Mouse (Mus musculus) liver, adult (tissue): ENCODE data around the gene Exosc9.

Experiments used
- GATA4 ChIP-seq: IDR thresholded peaks from 2 replicates; pipeline ENCODE4 v1.6.1; 2014; ENCODE audit warnings: mild to moderate bottlenecking, low read length; ENCODE audit not compliant: insufficient replicate concordance

Gene Exosc9

DNA sequence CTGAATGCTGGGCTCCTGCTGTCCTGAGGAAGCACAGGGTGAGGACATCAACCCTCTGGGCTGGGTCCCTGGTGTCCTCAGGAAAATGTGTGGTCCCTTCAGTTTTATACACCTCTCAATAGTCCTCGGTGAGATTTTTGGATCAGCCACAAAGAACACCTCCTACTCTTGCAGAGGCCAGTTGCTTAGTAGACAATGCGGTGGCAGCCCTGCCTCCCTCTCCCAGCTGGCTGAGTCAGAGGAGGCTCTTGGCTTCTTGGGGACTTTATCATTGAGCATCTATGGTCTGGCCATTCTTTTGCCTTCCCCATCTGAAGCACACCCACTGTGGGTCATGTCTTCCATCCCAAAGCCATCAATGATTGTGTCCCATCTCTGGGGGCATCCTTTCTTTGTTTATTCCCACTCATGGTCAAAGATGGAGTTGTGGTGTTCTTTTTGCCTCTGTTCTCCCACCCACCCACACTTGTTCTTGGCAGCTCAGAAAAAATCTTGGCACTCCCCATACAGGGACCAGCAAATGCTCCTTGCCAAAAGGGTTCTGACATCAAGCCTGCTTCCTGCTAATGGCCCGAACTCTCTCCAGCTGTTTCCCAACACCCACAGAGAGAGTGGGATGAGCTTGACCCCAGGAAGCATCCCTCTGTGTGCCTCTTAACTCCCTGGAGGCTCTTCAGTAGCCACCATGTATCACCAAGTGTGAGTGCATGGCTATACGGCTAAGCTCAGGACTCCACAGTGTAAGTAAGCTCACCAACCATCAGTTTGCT is 14.5 kb upstream of the Exosc9 start:
- TF ChIP-seq GATA4 = no peak

DNA sequence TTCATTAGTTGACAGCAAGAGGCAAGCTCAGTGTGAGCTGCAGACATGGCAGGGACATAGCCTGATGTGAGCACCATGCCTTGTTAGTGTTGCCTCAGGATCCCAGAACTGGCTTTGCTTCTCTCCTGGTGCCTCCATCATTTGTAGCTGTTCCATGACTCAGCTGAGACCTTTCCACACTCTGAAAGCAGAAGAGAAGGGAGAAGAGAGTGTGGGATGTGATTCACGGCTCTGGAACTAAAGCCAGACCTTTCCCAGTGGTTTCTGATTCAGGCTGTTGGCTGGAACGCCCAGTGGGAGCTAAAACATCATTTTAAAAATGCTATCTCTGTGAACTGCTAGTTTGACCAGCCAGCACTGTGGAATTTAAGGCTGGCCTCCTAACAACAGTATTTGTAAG is 11.7 kb upstream of the Exosc9 start:
- TF ChIP-seq GATA4 = no peak

DNA sequence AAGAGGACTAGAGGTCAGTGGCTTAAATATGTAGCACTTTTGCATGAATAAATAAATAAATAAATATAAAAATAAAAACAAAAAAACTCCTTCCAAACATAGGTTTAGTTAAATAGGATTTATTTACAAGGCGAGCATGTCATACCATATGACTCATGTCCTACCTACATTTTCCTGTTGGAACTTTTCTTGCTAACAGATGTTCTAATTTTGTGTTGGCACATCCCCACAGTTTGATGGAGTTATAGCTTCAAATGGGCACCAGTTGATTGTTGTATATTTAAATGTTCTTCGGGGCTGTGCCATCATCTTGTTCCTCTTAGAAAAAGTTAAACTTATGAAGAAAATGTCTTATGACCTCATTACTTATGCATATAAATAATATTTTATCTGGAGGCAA is 11.0 kb upstream of the Exosc9 start:
- TF ChIP-seq GATA4 = no peak

DNA sequence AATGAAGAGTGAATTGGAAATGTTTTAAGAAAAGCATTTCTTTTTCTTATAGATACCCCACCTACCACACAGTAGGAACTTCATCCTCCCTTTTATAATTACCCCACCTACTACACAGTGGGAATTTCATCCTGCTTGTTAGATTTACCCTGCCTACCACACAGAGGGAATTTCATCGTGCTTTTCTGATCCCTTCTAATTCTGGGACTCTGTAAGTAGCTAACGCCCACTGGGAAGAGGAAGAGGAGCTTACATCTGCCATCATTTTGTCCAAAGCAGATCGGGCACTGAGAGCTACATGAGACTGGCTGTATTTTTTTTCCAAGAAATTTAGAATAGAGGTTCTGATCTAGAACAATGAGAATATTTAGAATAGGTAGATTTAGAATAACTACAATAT is 7.4 kb upstream of the Exosc9 start:
- no peak for TF ChIP-seq GATA4

DNA sequence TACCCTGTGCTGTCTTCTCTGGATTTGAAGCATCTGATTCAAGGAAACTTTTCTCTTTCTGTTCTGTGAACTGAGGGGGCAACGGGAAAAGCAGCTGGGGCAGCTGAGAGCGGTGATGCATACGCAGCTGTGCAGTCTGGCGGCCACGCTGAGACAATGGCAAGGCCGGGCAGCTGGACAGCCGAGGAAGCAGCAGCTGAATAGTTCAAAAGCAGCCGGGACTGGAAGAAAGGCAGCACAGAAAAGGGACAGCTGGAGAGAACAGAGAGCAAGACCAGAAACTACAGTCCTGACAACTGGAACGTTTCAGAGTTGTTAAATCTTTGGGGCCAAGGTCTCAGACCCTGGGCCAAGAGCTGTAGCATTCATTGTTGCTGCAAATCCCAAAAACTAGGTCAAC is 1.1 kb upstream of the Exosc9 start:
- TF ChIP-seq GATA4 = no peak

DNA sequence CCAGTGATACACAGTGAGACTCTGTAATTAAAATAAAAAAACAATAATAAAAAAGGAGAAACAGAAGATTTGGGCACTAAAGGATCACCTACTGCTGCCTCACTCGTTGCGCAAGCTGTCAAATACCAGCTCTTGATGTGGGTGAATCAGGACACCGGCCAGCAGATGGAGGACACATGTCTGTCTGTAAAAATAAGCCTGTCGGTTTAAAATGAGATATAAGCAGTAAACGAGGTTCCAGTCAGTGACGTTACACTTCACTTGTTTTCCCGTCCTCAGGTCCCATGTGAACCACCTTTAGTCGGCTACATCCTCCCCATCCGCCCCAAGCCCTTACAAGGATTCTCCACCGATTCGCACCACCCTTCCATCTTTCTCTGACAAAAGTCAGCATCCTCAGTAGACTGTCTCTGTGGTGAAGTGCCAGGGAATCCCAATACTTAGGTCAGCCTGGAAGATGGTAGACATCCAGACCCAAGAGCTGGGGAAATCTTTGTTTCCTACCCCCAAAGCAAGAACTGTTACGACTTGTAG is 488 bp upstream of the Exosc9 start:
- TF ChIP-seq GATA4 = no peak

DNA sequence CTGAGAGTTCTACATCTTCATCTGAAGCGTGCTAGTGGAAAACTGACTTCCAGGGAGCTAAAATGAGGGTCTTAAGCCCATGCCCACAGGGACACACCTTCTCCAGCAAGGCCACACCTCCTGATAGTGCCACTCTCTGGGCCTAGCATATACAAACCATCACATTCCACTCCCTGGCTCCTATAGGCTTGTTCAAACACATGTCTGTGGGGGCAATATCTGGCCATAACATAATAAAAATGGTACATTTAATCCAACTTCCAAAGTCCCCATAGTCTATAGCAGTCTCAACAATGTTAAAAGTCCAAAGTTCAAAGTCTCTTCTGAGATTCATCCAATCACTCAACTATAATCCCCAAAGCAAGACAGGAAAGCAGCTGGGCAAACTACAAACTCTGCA is 5.2 kb downstream of the Exosc9 start:
- TF ChIP-seq GATA4 = no peak

DNA sequence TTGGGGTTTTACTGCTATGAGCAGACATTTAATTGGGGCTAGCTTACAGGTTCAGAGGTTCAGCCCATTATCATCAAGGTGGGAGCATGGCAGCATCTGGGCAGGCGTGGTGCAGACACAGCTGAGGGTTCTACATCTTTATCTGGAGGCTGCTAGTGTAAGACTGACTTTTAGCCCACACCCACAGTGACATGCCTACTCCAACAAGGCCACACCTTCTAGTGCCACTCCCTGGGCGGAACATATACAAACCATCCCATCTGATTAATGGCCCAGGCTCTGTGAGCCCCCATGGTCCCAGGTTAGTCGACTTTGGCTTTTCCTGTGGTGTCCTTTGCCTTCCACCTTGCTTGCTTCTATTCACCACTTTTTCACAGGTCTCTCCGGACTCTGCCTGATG is 7.2 kb downstream of the Exosc9 start:
- TF ChIP-seq GATA4 = no peak

DNA sequence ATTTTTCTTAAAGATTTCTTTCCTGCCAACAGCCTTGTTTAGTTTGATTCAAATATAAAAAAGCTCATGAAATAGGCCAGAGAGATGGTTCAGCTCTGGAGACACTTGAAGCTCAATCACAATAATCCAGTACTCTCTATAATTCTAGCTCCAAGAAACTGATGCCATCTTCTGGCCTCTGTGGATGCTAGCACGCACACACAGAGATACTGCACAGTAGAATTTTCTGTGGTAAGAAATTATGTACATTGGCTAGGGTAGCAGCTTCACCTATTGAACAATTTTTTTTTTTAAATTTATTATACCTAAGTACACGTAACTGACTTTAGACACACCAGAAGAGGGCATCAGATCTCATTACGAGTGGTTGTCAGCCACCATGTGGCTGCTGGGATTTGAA is 11.3 kb downstream of the Exosc9 start:
- TF ChIP-seq GATA4 = no peak

DNA sequence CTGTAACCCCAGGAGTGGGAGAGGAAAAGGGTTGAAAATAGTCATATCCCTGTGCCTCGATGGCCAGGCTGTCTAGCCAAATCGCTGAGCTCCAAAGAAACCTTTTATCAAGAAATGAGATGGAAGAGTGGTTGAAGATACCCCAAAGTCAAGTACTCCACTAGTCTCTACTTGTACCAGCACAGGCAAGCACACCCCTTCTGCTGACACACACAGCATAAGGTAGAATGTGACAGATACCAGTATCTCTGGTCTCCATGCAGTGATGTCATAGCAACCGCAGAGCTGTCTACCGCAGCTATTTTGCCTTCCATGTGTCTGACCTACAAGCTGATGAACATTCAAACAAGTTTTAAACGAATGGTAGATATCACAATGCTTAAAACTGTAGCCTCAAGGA is 17.4 kb downstream of the Exosc9 start:
- TF ChIP-seq GATA4 = no peak

DNA sequence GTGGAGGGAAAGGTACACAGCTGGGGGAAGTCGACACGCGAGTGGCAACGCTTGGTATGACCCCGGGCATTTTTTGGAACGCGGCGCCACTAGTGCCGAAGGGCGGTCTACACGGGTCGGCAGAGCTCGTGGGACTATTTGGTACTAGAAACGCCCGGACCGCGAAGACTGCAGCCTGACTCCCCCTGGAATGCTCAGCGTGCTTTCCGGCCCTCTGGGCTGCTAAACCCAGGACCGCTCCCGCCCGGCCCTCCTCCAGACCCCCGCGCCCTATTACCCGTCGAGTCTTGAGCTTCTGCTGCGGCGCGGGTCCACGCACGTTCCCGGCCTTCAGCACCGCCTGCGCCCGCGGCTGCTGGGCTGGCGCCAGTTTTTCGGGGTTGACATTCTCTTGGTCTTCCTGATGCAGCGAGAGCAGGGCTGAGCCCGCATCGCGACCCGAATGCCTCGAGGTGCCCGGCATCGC is 19.0 kb downstream of the Exosc9 start:
- TF ChIP-seq GATA4 = no peak

DNA sequence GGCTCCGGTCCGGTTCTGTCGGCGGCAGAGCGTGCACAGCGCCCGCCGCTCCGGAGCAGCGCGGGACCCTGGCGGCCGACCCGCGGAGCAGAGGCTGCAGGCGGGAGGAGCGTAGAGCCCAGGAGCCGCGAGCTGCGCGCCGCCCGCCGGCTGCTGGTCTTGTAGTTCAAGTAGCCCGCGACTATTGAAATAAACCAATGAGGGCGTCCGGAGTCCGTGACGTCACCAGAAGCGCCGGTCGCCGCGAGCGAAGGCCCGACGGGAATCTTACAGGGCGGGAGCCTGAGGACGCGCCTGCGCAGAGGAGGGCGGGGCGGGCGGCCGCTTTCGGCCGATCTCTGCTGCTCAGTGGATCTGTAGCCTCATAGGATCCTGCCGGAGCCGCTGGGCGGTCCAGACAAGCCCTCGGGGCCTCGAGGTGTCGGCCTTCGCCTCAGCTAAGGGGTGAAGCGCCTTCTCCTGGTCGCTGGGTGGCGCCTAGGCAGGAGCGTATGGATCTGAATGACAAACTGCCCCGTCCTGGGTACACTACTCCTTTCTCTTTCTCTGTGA is 19.5 kb downstream of the Exosc9 start, which contains the start of gene Ccna2:
Gene Ccna2, minus strand, starts transcription at position 324 of the 552 bp plus-strand sequence.
- no peak; the same call in 1 of the 2 replicates for TF ChIP-seq GATA4

DNA sequence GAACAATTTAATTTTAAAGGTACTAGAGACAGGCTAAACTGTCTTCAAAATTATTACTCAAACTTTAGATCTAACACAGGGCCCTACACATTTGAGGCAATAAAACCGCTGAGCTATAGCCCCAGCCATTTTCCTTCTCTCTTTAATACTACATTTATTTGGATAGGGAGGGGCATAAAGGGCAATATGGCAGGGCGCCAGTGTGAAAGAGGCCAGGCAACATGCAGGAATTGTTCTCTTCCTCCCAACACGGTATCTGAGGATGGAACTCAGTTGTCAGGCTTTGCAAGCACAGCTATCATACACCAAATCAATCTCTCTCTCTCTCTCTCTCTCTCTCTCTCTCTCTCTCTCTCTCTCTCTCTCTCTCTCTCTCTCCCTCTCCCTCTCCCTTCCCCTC is 46.4 kb downstream of the Exosc9 start:
- no peak for TF ChIP-seq GATA4

DNA sequence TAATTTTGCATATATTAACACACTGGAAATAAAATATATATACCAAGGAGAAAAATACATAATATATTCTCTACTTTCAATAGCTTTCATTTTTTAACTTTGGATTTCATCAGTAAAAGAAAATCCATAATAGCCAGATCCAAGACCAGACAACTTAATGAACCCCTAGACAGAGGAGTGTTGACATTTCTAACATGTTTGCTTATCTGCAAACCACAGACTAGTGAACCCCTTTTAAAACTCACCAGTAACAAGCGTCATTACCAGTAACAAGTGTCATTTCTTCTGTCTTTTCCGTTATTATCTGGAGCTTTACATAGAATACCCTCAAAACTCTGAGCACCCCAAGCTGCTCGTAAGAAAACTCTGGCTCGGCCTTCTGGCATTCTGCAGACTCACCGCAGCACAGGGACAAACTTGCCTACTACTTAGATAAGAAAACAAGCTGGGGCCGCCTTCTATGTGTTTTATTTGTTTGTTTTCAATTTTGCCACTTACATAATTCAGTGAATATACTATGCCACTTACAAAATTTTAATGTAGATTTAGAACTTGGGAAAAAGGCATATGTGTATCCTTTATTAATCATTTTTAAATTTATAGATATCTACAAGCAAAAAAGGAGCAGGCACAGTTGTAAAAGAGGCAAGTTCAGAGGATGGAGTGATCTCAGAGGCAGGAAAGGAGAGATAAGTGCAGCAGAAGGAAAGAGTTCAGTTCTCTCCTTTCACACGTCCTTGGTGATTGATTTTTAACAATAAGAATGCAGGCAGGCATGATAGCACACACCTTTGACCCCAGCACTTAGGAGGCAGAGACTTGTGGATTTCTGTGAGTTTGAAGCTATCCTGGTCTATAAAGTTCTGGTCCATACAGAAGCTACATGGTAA is 53.7 kb downstream of the Exosc9 start:
- no peak for TF ChIP-seq GATA4

DNA sequence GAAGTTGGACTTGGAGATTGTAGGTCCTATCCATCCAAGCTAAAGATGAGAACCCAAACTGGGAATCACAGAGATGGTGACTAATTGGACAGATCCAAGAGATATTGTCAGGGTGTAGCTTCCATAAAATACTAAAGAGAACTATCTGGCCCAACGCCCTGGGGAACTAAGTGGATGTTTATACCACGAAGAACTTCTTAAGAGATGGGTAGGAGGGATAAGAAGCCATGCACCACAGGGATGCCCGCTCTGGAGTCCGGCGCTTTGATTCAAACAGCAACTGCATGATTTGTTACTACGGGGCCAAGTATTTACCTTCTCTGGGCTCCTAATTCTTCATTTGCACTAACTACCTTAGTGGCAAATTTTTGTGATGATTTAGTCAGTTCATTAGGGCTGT is 60.3 kb downstream of the Exosc9 start:
- TF ChIP-seq GATA4 = no peak
